16 mouse cellular contexts compared by ENCODE assay signal in genomic region chr6:127044909-127045308, GRCm38 (mm10). TPM values are rescaled to one million over a fixed set of nuclear protein-coding genes. Genes with fewer than 3 reads are reported as not detected.
DNase-seq lines count a peak whose midpoint lies in the region; ATAC-seq and TF ChIP-seq lines count a peak whose summit lies in the region.
"Had no signal": no experiment of that assay in that cellular context is flagged by ENCODE, and none has a peak within 500 bp of the region (broad histone marks: within the 10 kb centered on the region; RNA-seq: fewer than 3 reads in every experiment).

No protein-coding gene starts in this region.

- peak; percentile 40 for DNase-seq in embryo, embryonic 11 days
- DNase-seq in embryo, embryonic 9.5 days (ENCODE audit: extremely low spot score): no peak
- DNase-seq in kidney, postnatal 0 days (ENCODE audit: low spot score): peak; percentile 28
- no peak for DNase-seq in kidney, postnatal 25 days
- peak; percentile 66 for DNase-seq in midbrain, embryonic 14.5 days
- DNase-seq in midbrain, embryonic 10.5 days (ENCODE audit: low spot score): no peak
- no peak for DNase-seq in frontal cortex, postnatal 10 days (ENCODE audit: low spot score in 2 of 2)
- DNase-seq: cerebellum, postnatal 36 days; layer of hippocampus, adult 9-11 months; thymus, postnatal 14 days had no signal

- no peak for TF ChIP-seq CTCF in kidney, postnatal 0 days (IDR thresholded peaks at IDR 0.05; ENCODE audit: low read depth)

- no peaks in the 10 kb centered on the region for H3K9me3 ChIP-seq in kidney, postnatal 0 days (replicated peaks; ENCODE audit: low read length)
- H3K9me3 ChIP-seq in midbrain, embryonic 14.5 days (ENCODE audit: control insufficient read depth, low read length): no peaks in the 10 kb centered on the region
- no peaks in the 10 kb centered on the region for H3K9me3 ChIP-seq in midbrain, embryonic 10.5 days (replicated peaks)
- no peaks in the 10 kb centered on the region for H3K9me3 ChIP-seq in stomach, embryonic 14.5 days (ENCODE audit: control insufficient read depth, low read depth, low read length)

- no peak overlapping the region for H3K4me2 ChIP-seq in kidney, postnatal 0 days (ENCODE audit: low read length)
- no peak overlapping the region for H3K4me2 ChIP-seq in midbrain, embryonic 14.5 days (ENCODE audit: low read length)
- no peak overlapping the region for H3K4me2 ChIP-seq in stomach, embryonic 14.5 days (replicated peaks; ENCODE audit: low read depth, low read length)

- H3K27ac ChIP-seq in kidney, postnatal 0 days: no peak overlapping the region
- no peak overlapping the region for H3K27ac ChIP-seq in midbrain, embryonic 14.5 days (replicated peaks; ENCODE audit: low read depth, low read length)
- H3K27ac ChIP-seq in midbrain, embryonic 10.5 days (replicated peaks): no peak overlapping the region
- H3K27ac ChIP-seq in stomach, embryonic 14.5 days (ENCODE audit: low read length): no peak overlapping the region

- no peak for ATAC-seq in kidney, postnatal 0 days (replicated peaks; ENCODE audit: low FRiP score, low read depth)
- ATAC-seq in midbrain, embryonic 14.5 days (ENCODE audit: low FRiP score, low TSS enrichment): no peak
- ATAC-seq in stomach, embryonic 14.5 days (ENCODE audit: insufficient number of reproducible peaks, insufficient read depth, low FRiP score, low read depth): 0 out of 2 replicates have a peak, but pooled peaks have one; percentile 33

- no peaks in the 10 kb centered on the region for H3K27me3 ChIP-seq in kidney, postnatal 0 days (ENCODE audit: insufficient read depth, low read length)
- H3K27me3 ChIP-seq in midbrain, embryonic 14.5 days (ENCODE audit: control insufficient read depth, insufficient read depth, low read length): no peaks in the 10 kb centered on the region
- no peaks in the 10 kb centered on the region for H3K27me3 ChIP-seq in midbrain, embryonic 10.5 days (ENCODE audit: low read depth, poor library complexity, severe bottlenecking)
- no peaks in the 10 kb centered on the region for H3K27me3 ChIP-seq in stomach, embryonic 14.5 days (ENCODE audit: control insufficient read depth, insufficient read depth, low read length)

- 45% methylated on average over 6 of the region's 6 CpGs for WGBS in kidney, postnatal 0 days
- 58% methylated on average over 6 of the region's 6 CpGs for WGBS in midbrain, embryonic 14.5 days
- 71% methylated on average over 6 of the region's 6 CpGs for WGBS in midbrain, embryonic 10.5 days
- WGBS in stomach, embryonic 14.5 days: 45% methylated on average over 6 of the region's 6 CpGs

- no peaks in the 10 kb centered on the region for H3K4me1 ChIP-seq in kidney, postnatal 0 days (replicated peaks; ENCODE audit: insufficient read depth, low read length)
- no peaks in the 10 kb centered on the region for H3K4me1 ChIP-seq in midbrain, embryonic 14.5 days (ENCODE audit: control insufficient read depth, insufficient read depth, low read length)
- peaks cover 6% of the 10 kb centered on the region; the same call in 1 of the 2 replicates for H3K4me1 ChIP-seq in midbrain, embryonic 10.5 days
- no peaks in the 10 kb centered on the region for H3K4me1 ChIP-seq in stomach, embryonic 14.5 days (ENCODE audit: control insufficient read depth, insufficient read depth, low read length)

- no peak overlapping the region for H3K9ac ChIP-seq in kidney, postnatal 0 days (ENCODE audit: low read depth, low read length)
- no peak overlapping the region for H3K9ac ChIP-seq in midbrain, embryonic 14.5 days (replicated peaks; ENCODE audit: low read length)
- no peak overlapping the region for H3K9ac ChIP-seq in stomach, embryonic 14.5 days (replicated peaks; ENCODE audit: low read depth, low read length)

- H3K36me3 ChIP-seq in kidney, postnatal 0 days (ENCODE audit: insufficient read depth, low read length): no peaks in the 10 kb centered on the region
- H3K36me3 ChIP-seq in midbrain, embryonic 14.5 days (ENCODE audit: control insufficient read depth, insufficient read depth, low read length): no peaks in the 10 kb centered on the region
- H3K36me3 ChIP-seq in midbrain, embryonic 10.5 days: no peaks in the 10 kb centered on the region
- H3K36me3 ChIP-seq in stomach, embryonic 14.5 days (ENCODE audit: control insufficient read depth, insufficient read depth, low read length): no peaks in the 10 kb centered on the region

- no peak overlapping the region for H3K4me3 ChIP-seq in kidney, postnatal 0 days (replicated peaks; ENCODE audit: low read depth, low read length)
- no peak overlapping the region for H3K4me3 ChIP-seq in midbrain, embryonic 14.5 days (replicated peaks; ENCODE audit: low read depth, low read length)
- H3K4me3 ChIP-seq in midbrain, embryonic 10.5 days: no peak overlapping the region
- H3K4me3 ChIP-seq in stomach, embryonic 14.5 days (ENCODE audit: low read depth, low read length): no peak overlapping the region
- H3K4me3 ChIP-seq: megakaryocyte, embryonic 14.5 days had no signal

RNA-seq across cellular contexts. Expression of gene Fgf23, which starts 27.8 kb away (rescaled TPM):
- polyA plus RNA-seq in kidney, postnatal 0 days (2015; fragmentation: Nextera tagmentation; extraction: Ambion mirVana): not detected in 2 replicates
- polyA plus RNA-seq in midbrain, embryonic 14.5 days (2014; fragmentation: Nextera tagmentation; extraction: Ambion mirVana): 0.18 TPM in 1 of 2 replicates, not detected in the other
- polyA plus RNA-seq in midbrain, embryonic 10.5 days (2016; fragmentation: Nextera tagmentation; extraction: Ambion mirVana): 0.14 TPM in 1 of 2 replicates, not detected in the other
- not detected in 2 replicates for polyA plus RNA-seq in stomach, embryonic 14.5 days (2014; fragmentation: Nextera tagmentation; extraction: Ambion mirVana)
- polyA plus RNA-seq: gonadal fat pad, adult 2 months; limb, embryonic 11.5 days; neural tube, embryonic 11.5 days; spleen, adult 2 months had no signal

RNA-seq across cellular contexts. Expression of gene Fgf6, which starts 29.5 kb away (rescaled TPM):
- not detected in 2 replicates for polyA plus RNA-seq in kidney, postnatal 0 days (2015; fragmentation: Nextera tagmentation; extraction: Ambion mirVana)
- polyA plus RNA-seq in midbrain, embryonic 14.5 days (2014; fragmentation: Nextera tagmentation; extraction: Ambion mirVana): not detected in 2 replicates
- polyA plus RNA-seq in midbrain, embryonic 10.5 days (2016; fragmentation: Nextera tagmentation; extraction: Ambion mirVana): not detected in 2 replicates
- polyA plus RNA-seq in stomach, embryonic 14.5 days (2014; fragmentation: Nextera tagmentation; extraction: Ambion mirVana): not detected in 2 replicates
- polyA plus RNA-seq: gonadal fat pad, adult 2 months; spleen, adult 2 months had no signal

Comparison
In these comparisons a context has a peak if more than half of its experiments do, and no peak if none do; other contexts are left out.
1. DNase-seq: peak in embryo, embryonic 11 days (single experiment), kidney, postnatal 0 days (single experiment) and midbrain, embryonic 14.5 days (single experiment); none in embryo, embryonic 9.5 days (single experiment), kidney, postnatal 25 days (0 of 2), midbrain, embryonic 10.5 days (single experiment) and frontal cortex, postnatal 10 days (0 of 2).